Mouse (Mus musculus) hindbrain, embryonic 11.5 days (tissue): Measurements from ENCODE around the gene Cfap300. TPM values are rescaled to one million over a fixed set of nuclear protein-coding genes. Genes with fewer than 3 reads are reported as not detected.

Experiments used
- ATAC-seq: fragments of 200-750 bp; cut with Nextera tagmentation; 2 replicates; pipeline ENCODE4 v1.8.0; 2017; ENCODE audit warnings: mild to moderate bottlenecking, moderate TSS enrichment, moderate library complexity; ENCODE audit not compliant: low FRiP score
- DNase-seq: peaks from one replicate; pipeline ENCODE4 v3.0.0-alpha.2; 2015; ENCODE audit warnings: low spot score
- H3K27ac ChIP-seq: fragments of 300-500 bp; sonication (generic); 2 replicates; pipeline ENCODE4 v1.5.1; 2014; ENCODE audit warnings: mild to moderate bottlenecking, low read depth, low read length
- H3K27me3 ChIP-seq: fragments of 300-500 bp; sonication (generic); 2 replicates; pipeline ENCODE4 v1.6.1; 2014; ENCODE audit warnings: mild to moderate bottlenecking, low read length, moderate library complexity, mixed read lengths; ENCODE audit not compliant: control insufficient read depth, insufficient read depth
- H3K36me3 ChIP-seq: fragments of 300-500 bp; sonication (generic); 2 replicates; pipeline ENCODE4 v1.6.1; 2014; ENCODE audit warnings: mild to moderate bottlenecking, low read length, moderate library complexity, mixed read lengths; ENCODE audit not compliant: control insufficient read depth, insufficient read depth
- H3K4me1 ChIP-seq: fragments of 300-500 bp; sonication (generic); replicated peaks from 2 replicates; pipeline ENCODE4 v1.6.1; 2014; ENCODE audit warnings: low read length, mixed read lengths; ENCODE audit not compliant: control insufficient read depth, insufficient read depth
- H3K4me2 ChIP-seq: fragments of 300-500 bp; sonication (generic); replicated peaks from 2 replicates; pipeline ENCODE4 v1.6.1; 2014; ENCODE audit warnings: mild to moderate bottlenecking, low read depth, low read length
- H3K4me3 ChIP-seq: fragments of 300-500 bp; sonication (generic); 2 replicates; pipeline ENCODE4 v1.5.1; 2014; ENCODE audit warnings: low read depth, low read length
- H3K9ac ChIP-seq: fragments of 300-500 bp; sonication (generic); 2 replicates; pipeline ENCODE4 v1.6.1; 2014; ENCODE audit warnings: low read depth, low read length
- H3K9me3 ChIP-seq: fragments of 300-500 bp; sonication (generic); 2 replicates; pipeline ENCODE4 v1.6.1; 2016; ENCODE audit warnings: low read length; ENCODE audit not compliant: control insufficient read depth
- WGBS: fragments of 180-500 bp; shearing (Covaris S2); extraction: QIAGEN DNeasy Blood & Tissue Kit; methylation state at CpG from one replicate; pipeline ENCODE4 v1.1.7; 2014; 5-methylcytosine and 5-hydroxymethylcytosine counted together
- polyA plus RNA-seq: library from polyadenylated mRNA; unstranded; fragments of >200 nt; fragmentation: Nextera tagmentation; extraction: Ambion mirVana; gene quantifications from 2 replicates; pipeline ENCODE4 v1.2.1, GENCODE M21; 2014

Gene Cfap300
- polyA plus RNA-seq, 1 experiment from 2014 or later: 18.1 TPM

GRCm38 (mm10) chr9:8034143-8034542, 8.5 kb downstream of the Cfap300 start:
- WGBS: 83% methylated on average over 1 of the region's 1 CpGs
- no peak for DNase-seq
- Histone ChIP-seq H3K4me3 (no peak overlapping the region), H3K9ac (no peak overlapping the region), H3K9me3 (no peaks in the 10 kb centered on the region), H3K4me1 (no peaks in the 10 kb centered on the region), H3K27me3 (no peaks in the 10 kb centered on the region), H3K4me2 (no peak overlapping the region), H3K27ac (no peak overlapping the region), H3K36me3 (no peaks in the 10 kb centered on the region)
- ATAC-seq: no peak

- Histone ChIP-seq H3K9me3 (no peaks in the 10 kb centered on the region), H3K4me2 (no peak overlapping the region), H3K9ac (no peak overlapping the region), H3K27me3 (no peaks in the 10 kb centered on the region), H3K27ac (no peak overlapping the region), H3K36me3 (no peaks in the 10 kb centered on the region), H3K4me1 (no peaks in the 10 kb centered on the region), H3K4me3 (no peak overlapping the region)
- ATAC-seq (no peak), DNase-seq (no peak)
- 84% methylated on average over 5 of the region's 5 CpGs for WGBS
These were observed 9.8 kb downstream of the Cfap300 start for GRCm38 (mm10) chr9:8032847-8033246.

GRCm38 (mm10) chr9:8018609-8019008, 24.0 kb downstream of the Cfap300 start:
- H3K4me3 ChIP-seq: no peak overlapping the region
- H3K27ac ChIP-seq: no peak overlapping the region
- no peaks in the 10 kb centered on the region for H3K9me3 ChIP-seq
- H3K4me1 ChIP-seq: no peaks in the 10 kb centered on the region
- H3K27me3 ChIP-seq: no peaks in the 10 kb centered on the region
- ATAC-seq (no peak), DNase-seq (no peak)
- no peak overlapping the region for H3K9ac ChIP-seq
- H3K4me2 ChIP-seq: no peak overlapping the region
- 93% methylated on average over 5 of the region's 5 CpGs for WGBS
- H3K36me3 ChIP-seq: no peaks in the 10 kb centered on the region

- Histone ChIP-seq H3K4me2 (no peak overlapping the region), H3K9ac (no peak overlapping the region), H3K27me3 (no peaks in the 10 kb centered on the region), H3K4me3 (no peak overlapping the region), H3K4me1 (no peaks in the 10 kb centered on the region), H3K36me3 (no peaks in the 10 kb centered on the region), H3K9me3 (no peaks in the 10 kb centered on the region), H3K27ac (no peak overlapping the region)
- 50% methylated on average over 18 of the region's 20 CpGs for WGBS
- ATAC-seq: no peak
- no peak for DNase-seq
These were observed 25.2 kb downstream of the Cfap300 start for GRCm38 (mm10) chr9:8017253-8017913.

- Histone ChIP-seq H3K4me2 (peak within 1 kb of the TSS; percentile 76), H3K9me3 (no peaks in the 10 kb centered on the region), H3K27me3 (no peaks in the 10 kb centered on the region), H3K4me3 (peak within 1 kb of the TSS; percentile 81), H3K27ac (peak within 1 kb of the TSS; percentile 91), H3K36me3 (no peaks in the 10 kb centered on the region), H3K4me1 (no peaks in the 10 kb centered on the region), H3K9ac (peak within 1 kb of the TSS; percentile 88)
- peak; percentile 92 for DNase-seq
- WGBS: under 1% methylated on average over 48 of the region's 79 CpGs
- ATAC-seq: peak; percentile 82
These were observed 38.1 kb downstream of the Cfap300 start, which contains the start of gene Yap1 for GRCm38 (mm10) chr9:8004370-8004991. Gene Yap1, minus strand, starts transcription at chr9:8004596.

GRCm38 (mm10) chr9:8003301-8004271, 39.0 kb downstream of the Cfap300 start:
- under 1% methylated on average over 70 of the region's 82 CpGs for WGBS
- DNase-seq: peak; percentile 79
- Histone ChIP-seq H3K4me2 (peak overlapping the region; percentile 76), H3K4me1 (no peaks in the 10 kb centered on the region), H3K36me3 (no peaks in the 10 kb centered on the region), H3K27me3 (no peaks in the 10 kb centered on the region), H3K9ac (peak overlapping the region; percentile 88), H3K9me3 (no peaks in the 10 kb centered on the region), H3K4me3 (peak overlapping the region; percentile 81), H3K27ac (peak overlapping the region; percentile 91)
- peak; percentile 77 for ATAC-seq

- Histone ChIP-seq H3K9ac (peak overlapping the region; percentile 88), H3K27ac (no peak overlapping the region), H3K4me2 (peak overlapping the region; percentile 76), H3K4me1 (no peaks in the 10 kb centered on the region), H3K4me3 (peak overlapping the region; percentile 81), H3K27me3 (no peaks in the 10 kb centered on the region), H3K9me3 (no peaks in the 10 kb centered on the region), H3K36me3 (no peaks in the 10 kb centered on the region)
- ATAC-seq: no peak
- 3% methylated on average over 12 of the region's 12 CpGs for WGBS
- peak; percentile 28 for DNase-seq
These were observed 39.8 kb downstream of the Cfap300 start for GRCm38 (mm10) chr9:8002806-8003205.

- Histone ChIP-seq H3K4me3 (no peak overlapping the region), H3K27ac (no peak overlapping the region), H3K9me3 (no peaks in the 10 kb centered on the region), H3K36me3 (no peaks in the 10 kb centered on the region), H3K27me3 (no peaks in the 10 kb centered on the region), H3K4me1 (no peaks in the 10 kb centered on the region), H3K9ac (no peak overlapping the region), H3K4me2 (no peak overlapping the region)
- WGBS: 56% methylated on average over 7 of the region's 7 CpGs
- no peak for ATAC-seq
- peak; percentile 7 for DNase-seq
These were observed 41.3 kb downstream of the Cfap300 start for GRCm38 (mm10) chr9:8001352-8001751.
